In the genomic region with DNA sequence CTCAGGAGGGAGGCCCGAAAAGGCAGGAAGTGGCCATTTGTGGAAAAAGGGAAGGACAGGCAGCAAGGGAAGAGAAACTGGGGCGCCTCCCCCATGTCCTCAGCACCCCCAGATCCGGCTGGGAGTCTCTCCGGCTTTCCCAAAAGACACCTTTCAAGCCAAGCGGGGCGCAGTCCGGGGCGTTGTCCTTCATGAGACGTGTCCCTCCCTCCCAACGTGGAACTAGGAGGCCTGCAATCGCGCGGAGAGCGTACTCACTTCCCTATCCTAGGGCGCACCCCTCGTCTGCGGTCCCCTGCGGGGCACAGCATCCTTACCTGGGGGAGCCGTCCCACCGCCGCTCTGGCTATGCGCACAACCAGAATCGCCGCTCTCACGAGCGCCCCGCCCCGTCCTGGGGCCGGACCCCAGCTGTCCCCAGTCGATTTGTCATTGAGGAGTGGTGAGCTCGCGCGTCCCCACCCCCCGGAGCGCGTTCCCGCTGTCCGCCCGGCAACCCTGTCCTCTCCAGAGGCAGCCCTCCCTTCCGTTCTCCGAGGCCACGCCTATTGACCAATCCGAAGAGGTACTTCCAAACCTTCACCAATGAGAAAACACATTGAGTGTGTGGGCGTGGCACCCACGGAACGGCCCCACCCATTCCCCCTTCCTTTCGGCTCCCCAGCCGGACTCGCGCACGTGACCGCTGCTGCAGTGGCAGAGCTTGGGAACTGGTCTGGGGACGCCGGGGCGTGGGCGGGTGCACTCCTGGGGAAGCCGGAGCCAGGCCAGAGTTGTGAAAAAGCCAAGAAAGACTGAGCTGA, we compare ENCODE assay signal across 7 mouse cellular contexts. TPM values are rescaled to one million over a fixed set of nuclear protein-coding genes. Genes with fewer than 3 reads are reported as not detected.
DNase-seq lines count a peak whose midpoint lies in the region; ATAC-seq lines count a peak whose summit lies in the region.

Gene Ralb (minus strand): TSS at position 535 of the 803 bp plus-strand sequence.

- H3K27me3 ChIP-seq in intestine, embryonic 16.5 days (replicated peaks; ENCODE audit: control insufficient read depth, insufficient read depth, low read length): no peaks in the 10 kb centered on the region
- H3K27me3 ChIP-seq in midbrain, embryonic 11.5 days (ENCODE audit: control insufficient read depth, insufficient read depth, low read length): peaks cover 7% of the 10 kb centered on the region

- ATAC-seq in intestine, embryonic 16.5 days: peak; percentile 97
- peak; percentile 99 for ATAC-seq in midbrain, embryonic 11.5 days (ENCODE audit: low FRiP score)

- peak within 1 kb of the TSS; percentile 85 for H3K4me3 ChIP-seq in intestine, embryonic 16.5 days (ENCODE audit: low read length)
- H3K4me3 ChIP-seq in midbrain, embryonic 11.5 days (ENCODE audit: low read depth, low read length): peak within 1 kb of the TSS; percentile 66

- H3K9me3 ChIP-seq in intestine, embryonic 16.5 days (ENCODE audit: control insufficient read depth, low read length): no peaks in the 10 kb centered on the region
- H3K9me3 ChIP-seq in midbrain, embryonic 11.5 days (ENCODE audit: control insufficient read depth, low read length): no peaks in the 10 kb centered on the region

- WGBS in intestine, embryonic 16.5 days: under 1% methylated on average over 49 of the region's 57 CpGs
- under 1% methylated on average over 57 of the region's 57 CpGs for WGBS in midbrain, embryonic 11.5 days

- H3K9ac ChIP-seq in intestine, embryonic 16.5 days (ENCODE audit: low read depth, low read length): peak within 1 kb of the TSS; percentile 91
- H3K9ac ChIP-seq in midbrain, embryonic 11.5 days (ENCODE audit: low read length): peak within 1 kb of the TSS; percentile 77

- intact Hi-C loops in left cerebral cortex, postnatal 36 days (cut with DNase I): no loop called here

- H3K27ac ChIP-seq in intestine, embryonic 16.5 days (ENCODE audit: low read length): peak within 1 kb of the TSS; percentile 87
- no peak within 1 kb of the TSS for H3K27ac ChIP-seq in midbrain, embryonic 11.5 days (ENCODE audit: low read depth, low read length)

- H3K4me2 ChIP-seq in intestine, embryonic 16.5 days (ENCODE audit: low read depth, low read length): peak within 1 kb of the TSS; percentile 85
- peak within 1 kb of the TSS; percentile 83 for H3K4me2 ChIP-seq in midbrain, embryonic 11.5 days

- DNase-seq in adrenal gland, adult 8-10 months: peak; percentile 99
- peak; percentile 95 for DNase-seq in embryo, embryonic 9.5 days (ENCODE audit: extremely low spot score)
- DNase-seq in gastrocnemius, postnatal 4 days (ENCODE audit: low spot score in 2 of 2): peak; percentile 84 to 96
- peak; percentile 93 to 94 for DNase-seq in left cerebral cortex, postnatal 36 days (ENCODE audit: low spot score in 2 of 2)
- peak; percentile 98 for DNase-seq in midbrain, embryonic 11.5 days (ENCODE audit: low spot score, missing footprints)
- DNase-seq in skeletal muscle tissue, adult 2 months (ENCODE audit: low read depth, low spot score): peak; percentile 96

- H3K36me3 ChIP-seq in intestine, embryonic 16.5 days (ENCODE audit: control insufficient read depth, insufficient read depth, low read length): peaks cover 4% of the 10 kb centered on the region; the same call in 1 of the 2 replicates
- no peaks in the 10 kb centered on the region; the same call in 1 of the 2 replicates for H3K36me3 ChIP-seq in midbrain, embryonic 11.5 days (ENCODE audit: control insufficient read depth, insufficient read depth, low read length)

- peaks cover 23% of the 10 kb centered on the region for H3K4me1 ChIP-seq in intestine, embryonic 16.5 days (ENCODE audit: control insufficient read depth, insufficient read depth, low read length)
- H3K4me1 ChIP-seq in midbrain, embryonic 11.5 days (ENCODE audit: control insufficient read depth, insufficient read depth, low read length): peaks cover 8% of the 10 kb centered on the region; the same call in 1 of the 2 replicates

RNA-seq across cellular contexts. Expression of gene Ralb, which starts in this region (rescaled TPM):
- 10 to 100 TPM; 61.0 to 78.5 (median 64.7) TPM for total RNA-seq in adrenal gland, adult 8-10 months (2022)
- 10 to 100 TPM; 41.8 to 43.6 TPM for total RNA-seq in gastrocnemius, postnatal 4 days (2021)
- polyA plus RNA-seq in intestine, embryonic 16.5 days (2015; fragmentation: Nextera tagmentation; extraction: Ambion mirVana): 203 and 218 TPM in 2 replicates
- total RNA-seq in left cerebral cortex, postnatal 36 days (2021): 10 to 100 TPM; 22.2 to 22.6 TPM
- 73.7 and 75.2 TPM in 2 replicates for polyA plus RNA-seq in midbrain, embryonic 11.5 days (2014; fragmentation: Nextera tagmentation; extraction: Ambion mirVana)
